Mouse (Mus musculus) spleen, adult 2 months (tissue): Measurements from ENCODE around the gene Dedd2.

Experiments
- CTCF ChIP-seq: fragments of 200-500 bp; IDR thresholded peaks from 2 replicates; pipeline ENCODE4 v1.5.1; 2011; ENCODE audit warnings: mild to moderate bottlenecking, inconsistent platforms; ENCODE audit not compliant: insufficient read depth, insufficient read length, insufficient replicate concordance; ENCODE audit errors: extremely low read depth
- POLR2A ChIP-seq: fragments of 200-500 bp; IDR thresholded peaks from 2 replicates; pipeline ENCODE4 v1.6.1; 2011; ENCODE audit warnings: low read depth, low read length, inconsistent platforms

DNA sequence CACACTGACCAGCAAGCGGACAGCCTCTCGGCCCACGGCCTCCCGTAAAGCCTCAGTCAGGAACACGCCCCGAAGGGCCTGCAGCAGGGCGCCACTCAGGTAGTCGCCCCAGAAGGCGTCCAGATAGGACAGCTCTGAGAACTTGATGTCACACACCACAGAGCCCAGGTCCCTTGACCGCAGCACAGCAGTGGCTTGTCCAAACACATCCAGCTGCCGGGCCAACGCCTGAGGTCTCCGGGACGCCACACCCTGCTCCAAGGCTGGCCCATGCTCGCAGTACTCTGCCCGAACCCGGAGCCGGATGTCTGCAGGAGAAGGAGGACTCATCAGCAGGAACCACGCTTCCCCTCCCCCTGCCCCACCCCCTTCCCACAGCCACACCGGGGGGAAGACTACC, 16.8 kb downstream of the Dedd2 start:
- TF ChIP-seq POLR2A, result no peak
- TF ChIP-seq CTCF, result no peak
